Mouse (Mus musculus) heart, embryonic 15.5 days (tissue): ENCODE data around the gene Zfp385b. TPM values are rescaled to one million over a fixed set of nuclear protein-coding genes. Genes with fewer than 3 reads are reported as not detected.
A peak's percentile ranks its signal among the peaks of the same experiment; 100 is the strongest.

Source experiments
- ATAC-seq: fragments of 200-750 bp; cut with Nextera tagmentation; replicated peaks from 2 replicates; pipeline ENCODE4 v1.8.0; 2017; ENCODE audit warnings: low read depth, moderate TSS enrichment; ENCODE audit not compliant: insufficient number of reproducible peaks, insufficient read depth, low FRiP score
- H3K27ac ChIP-seq: fragments of 300-500 bp; sonication (generic); 2 replicates; pipeline ENCODE4 v1.5.1; 2015; ENCODE audit warnings: mild to moderate bottlenecking, inconsistent platforms
- H3K27me3 ChIP-seq: fragments of 300-500 bp; sonication (generic); 2 replicates; pipeline ENCODE4 v1.6.1; 2015; ENCODE audit warnings: inconsistent platforms
- H3K36me3 ChIP-seq: fragments of 300-500 bp; sonication (generic); 2 replicates; pipeline ENCODE4 v1.6.1; 2015; ENCODE audit warnings: mild to moderate bottlenecking, inconsistent platforms
- H3K4me1 ChIP-seq: fragments of 300-500 bp; sonication (generic); replicated peaks from 2 replicates; pipeline ENCODE4 v1.6.1; 2015; ENCODE audit warnings: inconsistent platforms
- H3K4me2 ChIP-seq: fragments of 300-500 bp; sonication (generic); 2 replicates; pipeline ENCODE4 v1.6.1; 2015; ENCODE audit warnings: inconsistent platforms, mild to moderate bottlenecking, moderate library complexity
- H3K4me3 ChIP-seq: fragments of 300-500 bp; sonication (generic); 2 replicates; pipeline ENCODE4 v1.5.1; 2015; ENCODE audit warnings: mild to moderate bottlenecking, inconsistent platforms
- H3K9ac ChIP-seq: fragments of 300-500 bp; sonication (generic); 2 replicates; pipeline ENCODE4 v1.6.1; 2015; ENCODE audit warnings: mild to moderate bottlenecking, inconsistent platforms
- H3K9me3 ChIP-seq: fragments of 300-500 bp; sonication (generic); replicated peaks from 2 replicates; pipeline ENCODE4 v1.6.1; 2016; ENCODE audit warnings: inconsistent platforms
- WGBS: fragments of 180-500 bp; shearing (Covaris S2); methylation state at CpG from one replicate; pipeline ENCODE4 v1.1.7; 2015; ENCODE audit warnings: mixed read lengths; 5-methylcytosine and 5-hydroxymethylcytosine counted together
- polyA plus RNA-seq: library from polyadenylated mRNA; unstranded; fragments of >200 nt; fragmentation: Nextera tagmentation; extraction: Ambion mirVana; gene quantifications from 2 replicates; pipeline ENCODE4 v1.2.1, GENCODE M21; 2015

The Zfp385b gene
- polyA plus RNA-seq, 1 experiment from 2014 or later = 3.8 TPM

DNA sequence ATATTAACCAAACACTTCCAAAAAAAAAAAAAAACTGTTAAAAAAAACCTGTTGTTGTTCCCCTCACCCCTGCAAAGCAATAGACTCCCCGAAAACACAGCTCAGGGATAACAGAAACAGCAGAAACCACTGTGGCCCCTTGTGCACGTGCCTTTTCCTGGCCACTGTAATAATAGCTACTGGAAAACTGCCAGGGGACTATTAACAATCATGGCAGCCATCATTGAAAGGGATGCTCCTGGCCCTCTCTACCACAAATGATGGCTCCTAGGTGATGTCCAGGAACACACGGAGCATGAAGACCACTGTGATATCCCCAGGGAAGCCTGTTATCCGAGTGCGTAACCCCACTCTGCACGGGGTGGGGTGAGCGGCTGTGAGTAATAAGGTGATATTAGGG, 304.4 kb downstream of the Zfp385b start:
- Histone ChIP-seq H3K9me3 (no peaks in the 10 kb centered on the region), H3K4me1 (peaks cover 4% of the 10 kb centered on the region), H3K4me2 (no peak overlapping the region), H3K27me3 (no peaks in the 10 kb centered on the region), H3K27ac (no peak overlapping the region), H3K9ac (no peak overlapping the region), H3K36me3 (no peaks in the 10 kb centered on the region), H3K4me3 (no peak overlapping the region)
- WGBS = 65% methylated on average over 7 of the region's 7 CpGs
- no peak for ATAC-seq

DNA sequence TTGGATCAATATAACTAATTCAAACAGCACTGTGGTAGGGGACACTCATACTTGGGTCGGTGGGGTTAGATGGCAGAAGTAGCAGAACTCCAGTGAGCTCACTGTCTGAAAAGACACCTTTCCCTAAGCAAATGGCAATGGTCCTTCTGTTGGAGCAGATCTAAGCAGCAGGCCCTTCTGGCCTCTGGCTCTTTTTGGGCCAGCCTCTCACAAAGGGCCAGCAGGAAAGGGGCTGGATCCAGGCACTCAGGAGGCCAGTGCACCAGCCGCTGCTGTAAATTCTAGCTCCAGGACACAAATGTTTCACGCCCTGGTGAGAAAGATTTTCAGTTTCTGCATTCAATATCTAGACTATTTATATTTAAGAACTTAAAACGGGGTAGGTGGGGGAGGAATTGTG, 305.0 kb downstream of the Zfp385b start:
- Histone ChIP-seq H3K27ac (no peak overlapping the region), H3K36me3 (no peaks in the 10 kb centered on the region), H3K4me3 (no peak overlapping the region), H3K9me3 (no peaks in the 10 kb centered on the region), H3K27me3 (no peaks in the 10 kb centered on the region), H3K9ac (no peak overlapping the region), H3K4me2 (no peak overlapping the region), H3K4me1 (peaks cover 4% of the 10 kb centered on the region)
- 71% methylated on average over 4 of the region's 4 CpGs for WGBS
- no peak for ATAC-seq

DNA sequence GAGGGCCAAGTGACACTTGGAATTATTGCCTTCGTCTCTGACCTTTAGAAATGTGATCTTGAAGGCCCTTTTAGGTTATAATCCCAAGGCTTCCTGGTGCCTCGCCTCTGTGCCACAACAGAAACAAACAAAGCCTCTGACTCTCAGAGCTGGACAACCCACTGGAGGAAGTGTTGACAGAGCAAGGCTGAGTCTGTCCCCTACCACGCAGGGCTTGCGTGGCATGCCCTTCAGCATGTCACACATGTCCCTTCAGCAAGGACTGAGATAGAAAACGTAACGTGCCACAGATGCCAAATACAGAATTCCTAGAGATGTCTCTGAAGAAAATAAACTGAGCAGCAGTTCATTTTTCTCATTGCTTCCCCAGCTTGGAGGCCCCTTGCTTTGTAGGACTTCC, 310.7 kb downstream of the Zfp385b start:
- Histone ChIP-seq H3K9ac (no peak overlapping the region), H3K27ac (no peak overlapping the region), H3K4me3 (no peak overlapping the region), H3K4me2 (no peak overlapping the region), H3K9me3 (no peaks in the 10 kb centered on the region), H3K27me3 (no peaks in the 10 kb centered on the region), H3K4me1 (peaks cover 7% of the 10 kb centered on the region; the same call in 1 of the 2 replicates), H3K36me3 (no peaks in the 10 kb centered on the region)
- no peak for ATAC-seq
- 49% methylated on average over 6 of the region's 6 CpGs for WGBS

DNA sequence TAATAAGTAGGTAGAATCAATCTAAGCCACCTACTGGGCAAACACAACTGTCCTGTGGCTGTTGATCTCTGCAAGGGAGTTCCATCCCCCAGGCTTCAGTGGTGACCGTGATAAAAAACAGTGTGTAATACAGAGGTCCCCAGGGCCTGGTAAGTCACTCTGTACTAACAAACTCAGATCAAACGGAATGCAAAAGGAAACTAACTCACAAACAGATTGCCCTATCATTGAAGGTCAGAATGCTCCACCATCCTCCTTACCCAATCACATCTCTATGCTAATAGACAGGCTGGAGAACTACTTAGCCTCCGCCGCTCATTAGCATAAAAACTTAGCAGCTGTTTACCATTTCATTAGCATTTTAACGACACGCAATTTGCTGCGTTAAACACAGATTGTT, 313.1 kb downstream of the Zfp385b start:
- H3K27me3 ChIP-seq = no peaks in the 10 kb centered on the region
- peak overlapping the region; percentile 19 for H3K4me3 ChIP-seq
- ATAC-seq = no peak
- H3K36me3 ChIP-seq = no peaks in the 10 kb centered on the region
- H3K9ac ChIP-seq = no peak overlapping the region
- H3K4me2 ChIP-seq = peak overlapping the region; percentile 38
- no peaks in the 10 kb centered on the region for H3K9me3 ChIP-seq
- H3K27ac ChIP-seq = no peak overlapping the region
- peaks cover 7% of the 10 kb centered on the region; the same call in 1 of the 2 replicates for H3K4me1 ChIP-seq
- 16% methylated on average over 7 of the region's 7 CpGs for WGBS

DNA sequence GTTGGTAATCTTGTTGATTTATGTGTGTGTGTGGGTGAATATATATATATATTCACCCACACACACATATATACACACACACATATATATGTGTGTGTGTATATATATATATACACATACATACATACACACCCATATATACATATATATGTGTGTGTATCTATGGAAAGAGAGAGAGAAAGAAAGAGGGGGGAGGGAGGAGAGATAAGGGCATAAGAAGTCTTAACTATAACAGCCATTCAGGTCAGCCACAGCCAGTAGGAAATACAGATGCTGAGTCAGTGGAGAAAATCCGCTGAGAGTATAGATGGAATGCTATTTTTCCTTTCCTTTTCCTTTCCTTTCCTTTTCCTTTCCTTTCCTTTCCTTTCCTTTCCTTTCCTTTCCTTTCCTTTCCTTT, 313.8 kb downstream of the Zfp385b start:
- no peaks in the 10 kb centered on the region for H3K36me3 ChIP-seq
- no peak overlapping the region for H3K4me2 ChIP-seq
- no peak overlapping the region for H3K9ac ChIP-seq
- no peak overlapping the region for H3K4me3 ChIP-seq
- no peak overlapping the region for H3K27ac ChIP-seq
- H3K4me1 ChIP-seq = peaks cover 7% of the 10 kb centered on the region; the same call in 1 of the 2 replicates
- no peak for ATAC-seq
- WGBS = 71% methylated on average over 1 of the region's 1 CpGs
- H3K9me3 ChIP-seq = no peaks in the 10 kb centered on the region
- H3K27me3 ChIP-seq = no peaks in the 10 kb centered on the region

DNA sequence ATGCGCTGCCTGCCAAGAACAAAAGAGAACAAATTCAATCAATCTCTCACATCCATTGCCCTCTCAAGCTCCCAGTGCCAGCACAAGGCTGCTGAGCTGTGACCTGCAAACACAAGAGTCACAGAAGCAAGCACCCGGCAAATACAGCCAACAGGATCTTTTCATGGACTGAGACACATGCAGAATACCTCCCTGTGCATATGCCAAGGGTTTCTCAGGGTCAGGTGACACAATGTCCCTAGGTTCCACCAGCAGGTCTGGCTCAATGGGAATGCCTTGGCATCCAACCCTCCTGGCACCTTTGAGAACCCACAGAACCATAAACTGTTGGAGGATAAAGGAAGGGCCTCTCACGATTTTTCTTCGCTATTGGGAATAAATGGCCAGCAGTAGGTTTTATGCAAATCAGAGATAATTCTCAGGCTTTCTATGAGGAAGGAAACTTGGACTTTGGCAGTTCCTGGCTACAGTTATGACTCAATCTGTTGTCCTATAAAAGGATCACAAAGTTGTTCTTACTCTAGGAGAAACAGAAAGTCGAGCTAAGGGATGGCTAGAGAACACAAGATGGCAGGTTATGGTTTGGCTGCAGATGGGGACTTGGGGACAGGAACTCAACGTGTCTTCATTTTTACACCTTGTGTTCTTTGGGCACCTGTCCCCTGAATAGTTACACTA, 315.6 kb downstream of the Zfp385b start:
- H3K9ac ChIP-seq = no peak overlapping the region
- H3K9me3 ChIP-seq = no peaks in the 10 kb centered on the region
- H3K4me1 ChIP-seq = peaks cover 7% of the 10 kb centered on the region; the same call in 1 of the 2 replicates
- no peak for ATAC-seq
- H3K27ac ChIP-seq = no peak overlapping the region
- no peaks in the 10 kb centered on the region for H3K36me3 ChIP-seq
- 92% methylated on average over 6 of the region's 6 CpGs for WGBS
- no peak overlapping the region for H3K4me2 ChIP-seq
- no peak overlapping the region for H3K4me3 ChIP-seq
- H3K27me3 ChIP-seq = no peaks in the 10 kb centered on the region

DNA sequence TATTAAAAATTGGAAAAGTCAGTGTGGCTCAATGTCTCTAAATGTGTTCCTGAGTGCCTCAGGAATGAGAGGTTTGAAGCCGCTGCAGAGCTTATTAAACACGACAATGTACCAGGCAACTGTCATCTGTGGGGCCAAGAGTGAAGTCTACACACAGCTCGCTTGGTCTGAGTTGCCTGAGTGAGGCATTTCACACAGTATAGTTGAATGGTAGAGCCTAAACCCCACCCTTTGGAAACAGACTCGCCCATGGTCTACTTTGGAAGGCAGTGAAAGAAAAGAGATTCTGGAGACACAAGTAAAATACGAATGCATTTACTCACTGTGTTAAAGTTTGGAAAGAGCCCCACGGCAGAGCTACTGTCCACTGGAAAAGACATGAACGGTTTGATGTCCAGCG, 316.2 kb downstream of the Zfp385b start:
- H3K36me3 ChIP-seq = no peaks in the 10 kb centered on the region
- no peak for ATAC-seq
- 87% methylated on average over 8 of the region's 8 CpGs for WGBS
- no peaks in the 10 kb centered on the region for H3K27me3 ChIP-seq
- H3K9me3 ChIP-seq = no peaks in the 10 kb centered on the region
- no peak overlapping the region for H3K9ac ChIP-seq
- no peak overlapping the region for H3K27ac ChIP-seq
- H3K4me1 ChIP-seq = peaks cover 7% of the 10 kb centered on the region; the same call in 1 of the 2 replicates
- no peak overlapping the region for H3K4me3 ChIP-seq
- H3K4me2 ChIP-seq = no peak overlapping the region

DNA sequence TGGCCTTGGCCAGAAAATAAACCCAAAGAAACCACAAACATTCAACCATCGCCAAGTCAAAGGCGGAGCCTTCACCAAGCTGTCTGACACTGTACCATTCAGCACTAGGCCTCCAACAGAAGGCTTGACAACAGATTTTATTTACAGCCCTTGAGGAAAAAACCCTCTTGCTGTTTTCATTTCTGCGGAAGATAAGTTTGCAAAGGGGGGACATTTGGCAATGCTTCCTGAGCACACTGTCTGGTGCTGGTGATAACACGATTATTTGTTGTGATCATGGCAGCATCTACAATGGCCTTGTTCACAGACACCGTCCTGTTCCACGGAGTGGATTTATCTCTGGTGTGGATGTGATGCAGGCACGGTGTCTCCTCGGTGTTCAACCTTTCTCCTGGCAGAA, 317.0 kb downstream of the Zfp385b start:
- Histone ChIP-seq H3K27ac (no peak overlapping the region), H3K36me3 (no peaks in the 10 kb centered on the region), H3K4me3 (no peak overlapping the region), H3K9me3 (no peaks in the 10 kb centered on the region), H3K4me2 (no peak overlapping the region), H3K27me3 (no peaks in the 10 kb centered on the region), H3K9ac (no peak overlapping the region), H3K4me1 (peaks cover 7% of the 10 kb centered on the region; the same call in 1 of the 2 replicates)
- WGBS = 61% methylated on average over 8 of the region's 8 CpGs
- no peak for ATAC-seq

DNA sequence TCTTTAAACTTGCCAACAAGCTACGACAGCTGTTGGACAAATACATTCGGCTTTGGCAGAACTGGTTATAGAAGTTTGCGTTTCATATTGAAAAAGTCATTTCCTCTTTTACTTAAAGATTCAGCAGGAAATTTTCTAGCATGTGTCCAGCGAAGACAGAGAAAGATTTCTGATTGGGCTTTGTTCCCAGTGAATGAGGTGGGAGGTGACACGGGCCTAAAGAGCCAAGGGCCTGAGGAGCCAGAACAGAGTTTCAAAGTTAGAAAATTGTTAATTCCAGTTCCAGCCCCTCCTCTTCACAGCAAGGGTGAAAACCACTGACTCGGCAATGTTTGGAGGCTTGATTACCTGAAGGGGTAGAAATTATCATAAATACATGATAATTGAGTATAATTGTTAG, 319.0 kb downstream of the Zfp385b start:
- Histone ChIP-seq H3K27me3 (no peaks in the 10 kb centered on the region), H3K9ac (no peak overlapping the region), H3K4me1 (no peaks in the 10 kb centered on the region), H3K4me2 (no peak overlapping the region), H3K9me3 (no peaks in the 10 kb centered on the region), H3K4me3 (no peak overlapping the region), H3K27ac (no peak overlapping the region), H3K36me3 (no peaks in the 10 kb centered on the region)
- 60% methylated on average over 6 of the region's 6 CpGs for WGBS
- no peak for ATAC-seq

DNA sequence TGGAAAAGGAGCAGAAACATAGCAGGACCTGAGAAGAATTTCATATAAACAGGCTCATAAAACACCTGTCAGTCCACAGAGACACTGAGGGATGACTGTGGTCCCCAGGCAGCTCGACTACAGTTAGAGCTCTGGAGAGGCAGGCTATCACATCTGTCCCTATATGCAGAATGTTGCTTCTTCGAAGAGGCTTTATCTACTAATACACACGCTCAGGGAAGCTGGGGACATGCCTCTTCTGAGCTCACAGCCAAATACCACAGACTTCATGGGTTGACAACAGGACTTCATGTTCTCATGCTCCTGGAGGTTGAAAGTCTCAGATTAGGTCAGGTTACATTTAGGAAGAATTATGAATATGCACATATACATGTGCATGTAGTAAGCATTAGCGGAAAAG, 321.1 kb downstream of the Zfp385b start:
- Histone ChIP-seq H3K4me1 (no peaks in the 10 kb centered on the region), H3K36me3 (no peaks in the 10 kb centered on the region), H3K9ac (no peak overlapping the region), H3K27me3 (no peaks in the 10 kb centered on the region), H3K4me3 (no peak overlapping the region), H3K4me2 (no peak overlapping the region), H3K9me3 (no peaks in the 10 kb centered on the region), H3K27ac (no peak overlapping the region)
- ATAC-seq = no peak
- WGBS = 57% methylated on average over 4 of the region's 4 CpGs

DNA sequence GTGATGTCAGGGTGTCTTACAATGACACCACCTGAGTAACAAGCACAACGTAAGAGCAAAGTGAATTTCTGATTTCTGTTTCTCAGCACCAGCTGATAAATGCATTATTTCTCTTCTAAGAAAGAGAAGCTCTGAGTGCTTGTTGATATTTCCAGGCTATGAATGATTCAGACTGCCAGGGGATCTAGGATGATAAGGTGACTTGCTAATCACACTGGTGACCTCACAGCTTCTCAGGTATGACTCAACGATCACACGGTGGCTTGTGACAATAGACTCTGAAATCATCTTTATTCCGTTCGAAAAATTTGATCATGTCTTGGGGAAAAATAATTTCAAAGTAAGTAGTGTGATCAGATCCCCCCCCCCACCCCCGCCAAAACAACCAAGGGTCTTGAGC, 321.5 kb downstream of the Zfp385b start:
- H3K27ac ChIP-seq = no peak overlapping the region
- H3K36me3 ChIP-seq = no peaks in the 10 kb centered on the region
- H3K4me3 ChIP-seq = no peak overlapping the region
- ATAC-seq = no peak
- no peak overlapping the region for H3K4me2 ChIP-seq
- no peak overlapping the region for H3K9ac ChIP-seq
- 80% methylated on average over 6 of the region's 6 CpGs for WGBS
- no peaks in the 10 kb centered on the region for H3K27me3 ChIP-seq
- no peaks in the 10 kb centered on the region for H3K9me3 ChIP-seq
- H3K4me1 ChIP-seq = no peaks in the 10 kb centered on the region

DNA sequence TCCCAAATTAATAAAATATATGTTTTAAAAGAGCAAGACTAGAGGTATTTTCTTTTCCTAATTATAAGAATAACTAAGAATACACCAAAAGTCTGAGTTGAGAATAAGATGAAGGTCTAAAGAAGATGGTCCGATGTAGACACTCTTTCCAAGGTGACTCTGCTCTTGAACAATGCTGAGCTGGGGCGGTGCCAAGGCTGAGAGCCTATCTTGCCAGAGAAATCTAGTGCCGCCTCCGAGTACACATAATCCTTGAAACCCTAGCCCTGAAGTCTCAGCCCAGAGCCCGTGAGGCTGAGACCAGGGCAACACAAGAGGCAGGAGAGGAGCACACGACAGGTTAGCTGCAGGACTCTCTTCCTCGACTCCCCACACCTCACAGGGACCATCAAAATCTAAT, 323.4 kb downstream of the Zfp385b start:
- Histone ChIP-seq H3K4me1 (no peaks in the 10 kb centered on the region), H3K36me3 (no peaks in the 10 kb centered on the region), H3K9me3 (no peaks in the 10 kb centered on the region), H3K27ac (no peak overlapping the region), H3K27me3 (no peaks in the 10 kb centered on the region), H3K4me2 (no peak overlapping the region), H3K4me3 (no peak overlapping the region), H3K9ac (no peak overlapping the region)
- no peak for ATAC-seq
- WGBS = 77% methylated on average over 7 of the region's 7 CpGs
